Mouse (Mus musculus) limb, embryonic 14.5 days (tissue): ENCODE measurements around the gene Chtf18. TPM values are rescaled to one million over a fixed set of nuclear protein-coding genes. Genes with fewer than 3 reads are reported as not detected.
"Not testable (repeated sequence)": the region's sequence is repeated elsewhere in the genome, so short reads cannot be mapped to it uniquely, and the experiment has no call there.

Experiments
- ATAC-seq: fragments of 200-750 bp; cut with Nextera tagmentation; 2 replicates; pipeline ENCODE4 v1.8.0; 2017; ENCODE audit warnings: low read depth, moderate number of reproducible peaks, moderate TSS enrichment; ENCODE audit not compliant: low FRiP score
- DNase-seq: peaks from one replicate; pipeline ENCODE4 v3.0.0-alpha.2; 2015; ENCODE audit warnings: low spot score
- H3K27ac ChIP-seq: fragments of 300-500 bp; sonication (generic); replicated peaks from 2 replicates; pipeline ENCODE4 v1.5.1; 2014; ENCODE audit warnings: low read depth, mild to moderate bottlenecking, low read length, moderate library complexity, mixed read lengths
- H3K27me3 ChIP-seq: fragments of 300-500 bp; sonication (generic); 2 replicates; pipeline ENCODE4 v1.6.1; 2014; ENCODE audit warnings: low read length, mixed read lengths; ENCODE audit not compliant: control insufficient read depth, insufficient read depth
- H3K36me3 ChIP-seq: fragments of 300-500 bp; sonication (generic); 2 replicates; pipeline ENCODE4 v1.6.1; 2014; ENCODE audit warnings: mild to moderate bottlenecking, low read length, moderate library complexity, mixed read lengths; ENCODE audit not compliant: control insufficient read depth, insufficient read depth
- H3K4me1 ChIP-seq: fragments of 300-500 bp; sonication (generic); 2 replicates; pipeline ENCODE4 v1.6.1; 2014; ENCODE audit warnings: antibody characterized with exemption, low read length, mixed read lengths; ENCODE audit not compliant: control insufficient read depth, insufficient read depth
- H3K4me2 ChIP-seq: fragments of 300-500 bp; sonication (generic); replicated peaks from 2 replicates; pipeline ENCODE4 v1.6.1; 2014; ENCODE audit warnings: low read depth, mild to moderate bottlenecking, low read length, moderate library complexity; ENCODE audit not compliant: severe bottlenecking
- H3K4me3 ChIP-seq: fragments of 300-500 bp; sonication (generic); replicated peaks from 2 replicates; pipeline ENCODE4 v1.5.1; 2014; ENCODE audit warnings: low read length
- H3K9ac ChIP-seq: fragments of 300-500 bp; sonication (generic); 2 replicates; pipeline ENCODE4 v1.6.1; 2014; ENCODE audit warnings: mild to moderate bottlenecking, low read depth, low read length, moderate library complexity; ENCODE audit not compliant: severe bottlenecking
- H3K9me3 ChIP-seq: fragments of 300-500 bp; sonication (generic); 2 replicates; pipeline ENCODE4 v1.6.1; 2016; ENCODE audit warnings: low read length; ENCODE audit not compliant: control insufficient read depth
- POLR2A ChIP-seq: fragments of 200-500 bp; IDR thresholded peaks from 2 replicates; pipeline ENCODE4 v1.8.0; 2012; ENCODE audit warnings: inconsistent platforms, mild to moderate bottlenecking, moderate library complexity, borderline replicate concordance; ENCODE audit not compliant: insufficient read depth, insufficient read length; ENCODE audit errors: extremely low read depth
- WGBS: fragments of 180-500 bp; shearing (Covaris S2); extraction: QIAGEN DNeasy Blood & Tissue Kit; methylation state at CpG from one replicate; pipeline ENCODE4 v1.1.7; 2014; 5-methylcytosine and 5-hydroxymethylcytosine counted together
- polyA plus RNA-seq, 2 experiments: library from polyadenylated mRNA; depleted of rRNA in 1 of 2; stranded (reverse) in 1 of 2; unstranded in 1 of 2; fragments of >200 nt; fragmentation: Nextera tagmentation in 1 of 2; extraction: Ambion mirVana in 1 of 2; gene quantifications; 2 replicates each; pipeline versions ENCODE4 v1.2.1 to v1.2.3; 2012 to 2014

Gene Chtf18
- polyA plus RNA-seq, 2 experiments: 14.7 to 34.5 TPM

DNA sequence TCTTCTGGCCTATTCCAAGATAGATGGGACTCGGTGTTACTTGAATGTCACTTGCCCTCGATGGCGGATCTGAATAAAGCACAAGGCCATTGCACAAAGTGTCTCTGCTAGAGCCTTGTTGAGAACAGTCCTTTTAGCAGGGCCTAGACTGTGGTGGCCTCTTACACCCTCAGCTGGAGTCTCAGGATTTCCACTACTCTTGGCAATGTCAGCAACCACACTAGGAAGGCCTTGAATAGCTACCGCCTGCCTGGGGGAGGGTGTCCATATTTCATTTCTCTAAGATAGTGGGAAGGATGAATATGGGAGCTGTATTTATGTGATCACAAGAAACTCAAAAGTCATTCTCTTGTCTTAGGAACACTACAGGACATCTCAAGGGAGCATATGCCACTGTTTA, 21.0 kb upstream of the Chtf18 start:
- Histone ChIP-seq H3K4me2 (no peak overlapping the region), H3K4me3 (no peak overlapping the region), H3K4me1 (no peaks in the 10 kb centered on the region), H3K27me3 (no peaks in the 10 kb centered on the region), H3K9ac (no peak overlapping the region), H3K9me3 (no peaks in the 10 kb centered on the region), H3K36me3 (no peaks in the 10 kb centered on the region), H3K27ac (no peak overlapping the region)
- no peak for TF ChIP-seq POLR2A
- 95% methylated on average over 4 of the region's 4 CpGs for WGBS
- no peak for ATAC-seq
- no peak for DNase-seq

- WGBS: 70% methylated on average over 10 of the region's 10 CpGs
- TF ChIP-seq POLR2A: no peak
- H3K4me3 ChIP-seq: no peak overlapping the region
These were observed 17.1 kb upstream of the Chtf18 start for GRCm38 (mm10) chr17:25744311-25744710.

DNA sequence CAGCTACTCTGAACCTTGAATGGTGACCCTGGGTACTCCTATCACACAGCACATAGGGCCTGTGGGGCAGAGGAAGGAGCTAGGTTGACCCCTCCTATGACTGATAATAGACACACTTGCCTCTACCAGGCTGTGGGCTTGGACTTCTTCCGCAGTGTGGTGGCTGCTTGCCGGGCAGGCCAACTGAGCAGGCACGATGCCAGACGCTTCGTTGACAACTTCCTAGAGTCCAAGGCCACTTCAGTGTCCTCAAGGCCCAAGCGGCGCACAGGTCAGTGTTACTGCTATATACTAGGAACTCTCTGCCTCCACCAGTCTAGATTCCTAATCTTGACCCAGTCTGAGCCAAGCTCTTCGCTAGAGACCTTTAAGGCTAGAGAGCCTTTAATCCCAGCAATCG, 16.6 kb upstream of the Chtf18 start:
- H3K4me1 ChIP-seq: no peaks in the 10 kb centered on the region
- H3K27me3 ChIP-seq: no peaks in the 10 kb centered on the region
- H3K9me3 ChIP-seq: no peaks in the 10 kb centered on the region
- ATAC-seq: no peak
- TF ChIP-seq POLR2A: no peak
- no peak overlapping the region for H3K4me3 ChIP-seq
- 92% methylated on average over 9 of the region's 9 CpGs for WGBS
- H3K36me3 ChIP-seq: no peaks in the 10 kb centered on the region
- H3K4me2 ChIP-seq: no peak overlapping the region
- no peak overlapping the region for H3K9ac ChIP-seq
- H3K27ac ChIP-seq: no peak overlapping the region
- DNase-seq: no peak

More at GRCm38 (mm10) chr17:25744311-25744710, 17.1 kb upstream of the Chtf18 start:
- Histone ChIP-seq H3K36me3 (no peaks in the 10 kb centered on the region), H3K9me3 (no peaks in the 10 kb centered on the region), H3K9ac (no peak overlapping the region), H3K27me3 (no peaks in the 10 kb centered on the region), H3K27ac (no peak overlapping the region), H3K4me2 (no peak overlapping the region), H3K4me1 (no peaks in the 10 kb centered on the region)
- ATAC-seq: no peak
- DNase-seq: no peak

GRCm38 (mm10) chr17:25741471-25741870, 14.3 kb upstream of the Chtf18 start:
- not testable (repeated sequence) for H3K4me3 ChIP-seq, H3K9ac ChIP-seq, DNase-seq, H3K9me3 ChIP-seq, H3K27me3 ChIP-seq, H3K4me2 ChIP-seq, H3K4me1 ChIP-seq, H3K36me3 ChIP-seq, ATAC-seq, H3K27ac ChIP-seq
- WGBS: 76% methylated on average over 12 of the region's 12 CpGs

DNA sequence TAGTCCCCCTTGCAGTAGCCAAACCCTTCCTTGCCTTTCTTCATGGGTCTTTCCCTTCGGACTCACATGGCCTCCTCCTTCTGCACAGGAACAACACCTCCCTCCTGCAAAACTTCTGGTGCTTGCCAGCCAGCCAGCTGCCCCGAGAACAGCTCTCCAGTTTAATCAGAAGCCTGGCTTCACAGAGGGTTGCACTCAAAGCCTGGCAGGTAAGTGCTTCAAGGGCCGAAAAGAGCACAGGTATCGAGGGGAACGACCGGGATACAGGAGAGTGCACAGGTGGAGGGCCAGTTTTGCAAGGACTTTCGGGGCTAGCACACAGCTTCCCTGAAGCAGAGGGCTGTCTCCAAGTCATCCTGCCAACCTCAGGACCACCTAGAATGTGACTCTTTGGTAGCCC, 11.6 kb upstream of the Chtf18 start:
- ATAC-seq: no peak

DNA sequence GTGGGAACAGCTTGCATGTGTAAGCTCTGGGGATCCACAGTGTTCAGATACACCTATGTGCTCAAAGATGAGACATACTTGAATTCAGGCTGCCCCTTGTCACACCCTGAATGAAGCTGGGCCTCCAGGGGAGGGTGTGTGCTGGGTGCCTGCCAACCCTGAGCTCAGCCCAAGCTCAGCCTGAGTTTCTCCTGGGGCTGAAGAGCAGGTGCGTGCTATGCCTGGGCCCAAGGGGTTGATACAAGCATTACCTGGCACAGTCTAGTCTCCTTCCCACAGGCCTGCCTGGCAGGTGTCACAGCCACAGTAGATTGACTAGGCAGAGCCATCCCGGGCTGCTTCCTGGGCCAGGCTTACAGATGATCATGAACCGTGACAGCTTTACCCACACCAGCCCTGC, 8.5 kb upstream of the Chtf18 start, which contains the start of gene Mslnl:
Gene Mslnl (plus strand): TSS at position 298 of the 400 bp plus-strand sequence.
- H3K4me3 ChIP-seq: no peak within 1 kb of the TSS
- ATAC-seq: no peak
- H3K4me2 ChIP-seq: no peak within 1 kb of the TSS
- no peaks in the 10 kb centered on the region for H3K9me3 ChIP-seq
- DNase-seq: no peak
- H3K9ac ChIP-seq: no peak within 1 kb of the TSS
- H3K36me3 ChIP-seq: peaks cover 5% of the 10 kb centered on the region; the same call in 1 of the 2 replicates
- no peak within 1 kb of the TSS for H3K27ac ChIP-seq
- H3K27me3 ChIP-seq: no peaks in the 10 kb centered on the region
- H3K4me1 ChIP-seq: no peaks in the 10 kb centered on the region
- WGBS: 84% methylated on average over 3 of the region's 3 CpGs
- TF ChIP-seq POLR2A: no peak

More for the DNA sequence above, 11.6 kb upstream of the Chtf18 start:
- Histone ChIP-seq H3K4me3 (no peak overlapping the region), H3K4me2 (no peak overlapping the region), H3K36me3 (no peaks in the 10 kb centered on the region), H3K27me3 (no peaks in the 10 kb centered on the region), H3K27ac (no peak overlapping the region), H3K4me1 (no peaks in the 10 kb centered on the region), H3K9me3 (no peaks in the 10 kb centered on the region), H3K9ac (no peak overlapping the region)
- no peak for TF ChIP-seq POLR2A
- 81% methylated on average over 7 of the region's 7 CpGs for WGBS
- DNase-seq: no peak
